Mouse (Mus musculus) right cerebral cortex, postnatal 14 days (tissue): Measurements from ENCODE around the gene 4930467E23Rik.
"Not testable (repeated sequence)": the region's sequence is repeated elsewhere in the genome, so short reads cannot be mapped to it uniquely, and the experiment has no call there.

Experiments used
- DNase-seq: peaks from one replicate; pipeline ENCODE4 v3.0.0; 2022

The 4930467E23Rik gene

GRCm38 (mm10) chr8:19711171-19711860 lies 18.1 kb upstream of the 4930467E23Rik start:
- not testable (repeated sequence) for DNase-seq

GRCm38 (mm10) chr8:19712227-19712750 lies 17.1 kb upstream of the 4930467E23Rik start:
- not testable (repeated sequence) for DNase-seq

- DNase-seq: not testable (repeated sequence)
These were observed 16.6 kb upstream of the 4930467E23Rik start for GRCm38 (mm10) chr8:19712816-19713215.

- peak; percentile 19 for DNase-seq
These were observed 16.0 kb upstream of the 4930467E23Rik start for GRCm38 (mm10) chr8:19713232-19713834.

- not testable (repeated sequence) for DNase-seq
These were observed 14.9 kb upstream of the 4930467E23Rik start for GRCm38 (mm10) chr8:19714426-19714825.

GRCm38 (mm10) chr8:19715266-19715665 lies 14.1 kb upstream of the 4930467E23Rik start:
- not testable (repeated sequence) for DNase-seq

- DNase-seq: not testable (repeated sequence)
These were observed 11.5 kb upstream of the 4930467E23Rik start for GRCm38 (mm10) chr8:19717851-19718250.

GRCm38 (mm10) chr8:19719513-19719912 lies 9.9 kb upstream of the 4930467E23Rik start:
- DNase-seq: not testable (repeated sequence)

GRCm38 (mm10) chr8:19724871-19725270 lies 4.5 kb upstream of the 4930467E23Rik start:
- DNase-seq: not testable (repeated sequence)

GRCm38 (mm10) chr8:19751773-19752172 lies 22.4 kb downstream of the 4930467E23Rik start:
- not testable (repeated sequence) for DNase-seq

- not testable (repeated sequence) for DNase-seq
These were observed 24.8 kb downstream of the 4930467E23Rik start for GRCm38 (mm10) chr8:19754178-19754577.

GRCm38 (mm10) chr8:19754961-19755360 lies 25.6 kb downstream of the 4930467E23Rik start:
- not testable (repeated sequence) for DNase-seq

- DNase-seq: not testable (repeated sequence)
These were observed 32.3 kb downstream of the 4930467E23Rik start for GRCm38 (mm10) chr8:19761660-19762059.

- not testable (repeated sequence) for DNase-seq
These were observed 33.6 kb downstream of the 4930467E23Rik start for GRCm38 (mm10) chr8:19762860-19763592.

GRCm38 (mm10) chr8:19765531-19765930 lies 36.2 kb downstream of the 4930467E23Rik start:
- DNase-seq: not testable (repeated sequence)

GRCm38 (mm10) chr8:19773461-19773860 lies 44.1 kb downstream of the 4930467E23Rik start:
- not testable (repeated sequence) for DNase-seq

GRCm38 (mm10) chr8:19776311-19776710 lies 46.9 kb downstream of the 4930467E23Rik start:
- not testable (repeated sequence) for DNase-seq

- not testable (repeated sequence) for DNase-seq
These were observed 48.1 kb downstream of the 4930467E23Rik start for GRCm38 (mm10) chr8:19777500-19777899.

- DNase-seq: not testable (repeated sequence)
These were observed 48.8 kb downstream of the 4930467E23Rik start for GRCm38 (mm10) chr8:19778126-19778525.

- not testable (repeated sequence) for DNase-seq
These were observed 49.5 kb downstream of the 4930467E23Rik start for GRCm38 (mm10) chr8:19778891-19779290.

GRCm38 (mm10) chr8:19780212-19780611 lies 50.8 kb downstream of the 4930467E23Rik start:
- not testable (repeated sequence) for DNase-seq

GRCm38 (mm10) chr8:19780658-19781057 lies 51.3 kb downstream of the 4930467E23Rik start:
- not testable (repeated sequence) for DNase-seq
